Mouse (Mus musculus) CD4-positive, CD25-positive, alpha-beta regulatory T cell, adult 2 months (primary cell): Measurements from ENCODE around the gene Gm8994.
"Not testable (repeated sequence)": the region's sequence is repeated elsewhere in the genome, so short reads cannot be mapped to it uniquely, and the experiment has no call there.

Experiments
- DNase-seq: peaks from one replicate; pipeline ENCODE4 v3.0.0-alpha.2; 2012; ENCODE audit warnings: low read depth, low spot score

Gene Gm8994

DNA sequence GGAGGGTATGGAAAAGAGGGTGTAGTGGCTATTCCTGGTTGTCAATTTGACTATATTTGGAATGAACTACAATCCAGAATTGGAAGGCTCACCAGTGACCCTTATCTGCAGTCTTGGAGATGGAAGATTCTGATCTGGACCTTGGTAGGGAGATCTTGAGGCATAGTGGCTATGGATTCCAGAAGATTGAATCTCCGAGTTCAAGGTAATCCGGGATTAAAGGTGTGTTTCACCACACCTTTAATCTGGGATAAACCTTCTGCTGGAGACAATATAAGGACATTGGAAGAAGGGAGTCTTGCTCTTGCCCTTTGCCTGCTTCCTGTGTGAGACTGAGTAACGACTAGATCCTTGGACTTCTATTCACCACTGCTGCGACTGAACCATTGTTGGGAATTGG is at the start of gene Gm8994:
Gene Gm8994, plus strand, starts transcription at position 301 of the 400 bp plus-strand sequence.
- DNase-seq: not testable (repeated sequence)

DNA sequence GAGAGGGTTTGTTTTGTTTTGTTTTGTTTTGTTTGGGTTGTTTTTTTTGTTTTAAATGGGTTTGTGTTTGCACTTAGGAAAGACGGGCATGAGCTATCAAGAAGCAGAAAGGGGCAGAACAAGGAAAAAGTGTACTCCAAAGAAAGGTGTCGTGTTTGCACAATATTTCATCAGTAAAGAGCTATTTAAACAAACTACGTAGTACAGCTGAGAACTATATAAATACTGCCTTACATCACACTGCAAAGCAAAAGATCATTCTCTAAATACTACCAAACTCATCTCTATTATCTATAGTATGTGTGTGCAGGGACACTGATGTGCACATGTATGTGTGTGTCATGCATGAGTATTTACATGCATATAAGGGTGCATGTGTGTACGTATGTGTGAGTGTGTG is 49.7 kb upstream of the Gm8994 start:
- no peak for DNase-seq

DNA sequence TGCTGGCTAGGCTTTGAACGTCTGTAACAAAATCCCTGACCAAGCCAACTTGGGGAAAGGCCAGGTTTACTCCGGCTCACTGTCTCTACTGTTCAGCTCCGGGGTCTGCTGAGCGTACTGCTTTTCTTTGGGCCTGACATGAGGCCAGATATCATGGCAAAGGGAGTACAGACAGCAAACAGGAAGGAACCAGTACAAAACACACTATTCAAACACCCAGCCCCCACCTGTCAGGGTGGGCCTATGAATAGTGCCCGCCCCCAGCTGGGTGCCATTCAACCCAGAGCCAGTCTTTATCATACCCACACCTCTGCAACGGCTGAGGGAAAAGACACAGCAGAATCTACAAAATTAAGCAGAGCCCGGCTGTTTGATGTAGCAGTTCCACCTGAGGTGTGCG is 42.8 kb upstream of the Gm8994 start:
- no peak for DNase-seq

DNA sequence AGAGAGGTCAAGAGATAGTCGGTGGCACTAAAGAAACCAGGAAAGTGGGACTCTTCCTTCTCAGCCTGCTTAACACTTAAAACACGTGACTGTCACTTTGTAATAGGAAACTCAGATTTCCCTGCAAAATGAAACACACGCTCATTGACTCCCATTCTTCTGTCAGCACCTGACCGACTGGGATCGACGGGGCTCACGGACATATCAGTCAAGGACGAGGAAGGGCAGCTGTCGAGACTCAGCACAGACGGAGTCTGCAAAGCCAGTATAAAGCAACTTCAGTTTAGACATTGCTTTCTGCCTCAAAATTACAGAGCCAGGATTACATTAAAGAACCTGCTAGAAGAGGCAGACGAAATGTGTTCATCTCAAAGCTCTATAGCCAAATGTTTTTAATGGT is 41.2 kb upstream of the Gm8994 start:
- no peak for DNase-seq

DNA sequence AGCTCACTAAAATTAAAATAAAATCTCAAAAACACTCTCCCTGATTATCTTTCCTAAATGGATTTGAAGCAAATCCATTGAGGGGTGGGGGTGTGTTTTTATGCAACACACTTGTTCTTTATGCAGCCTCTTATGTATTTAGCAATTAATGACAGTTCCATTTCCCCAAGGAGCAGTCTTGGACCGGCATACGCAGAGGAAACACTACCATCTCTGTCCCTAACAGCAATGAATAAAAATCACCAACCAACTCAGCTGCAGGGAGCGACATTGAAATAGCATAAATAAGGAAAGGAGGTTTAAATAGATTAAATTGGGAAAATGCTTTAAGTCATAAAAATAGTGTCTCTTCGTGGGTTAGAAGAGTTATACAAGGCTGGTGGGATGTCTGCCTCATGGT is 40.8 kb upstream of the Gm8994 start:
- no peak for DNase-seq

DNA sequence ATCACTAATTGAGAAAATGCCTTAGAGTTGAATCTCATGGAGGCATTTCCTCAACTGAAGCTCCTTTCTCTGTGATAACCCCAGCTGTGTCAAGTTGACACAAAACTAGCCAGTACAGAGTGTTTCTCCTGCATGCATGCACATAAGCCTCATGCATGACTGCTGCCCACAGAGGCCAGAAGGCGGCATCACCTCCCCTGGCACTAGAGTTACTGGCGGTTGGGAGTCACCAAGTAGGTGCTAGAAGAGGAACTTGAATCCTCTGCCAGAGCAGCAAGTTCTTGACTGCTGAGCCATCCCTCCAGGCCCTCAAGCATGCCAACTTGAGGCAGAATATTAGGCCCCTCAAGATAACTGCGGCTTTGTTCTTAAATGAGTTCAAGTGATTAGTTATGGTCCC is 35.9 kb upstream of the Gm8994 start:
- DNase-seq: no peak

DNA sequence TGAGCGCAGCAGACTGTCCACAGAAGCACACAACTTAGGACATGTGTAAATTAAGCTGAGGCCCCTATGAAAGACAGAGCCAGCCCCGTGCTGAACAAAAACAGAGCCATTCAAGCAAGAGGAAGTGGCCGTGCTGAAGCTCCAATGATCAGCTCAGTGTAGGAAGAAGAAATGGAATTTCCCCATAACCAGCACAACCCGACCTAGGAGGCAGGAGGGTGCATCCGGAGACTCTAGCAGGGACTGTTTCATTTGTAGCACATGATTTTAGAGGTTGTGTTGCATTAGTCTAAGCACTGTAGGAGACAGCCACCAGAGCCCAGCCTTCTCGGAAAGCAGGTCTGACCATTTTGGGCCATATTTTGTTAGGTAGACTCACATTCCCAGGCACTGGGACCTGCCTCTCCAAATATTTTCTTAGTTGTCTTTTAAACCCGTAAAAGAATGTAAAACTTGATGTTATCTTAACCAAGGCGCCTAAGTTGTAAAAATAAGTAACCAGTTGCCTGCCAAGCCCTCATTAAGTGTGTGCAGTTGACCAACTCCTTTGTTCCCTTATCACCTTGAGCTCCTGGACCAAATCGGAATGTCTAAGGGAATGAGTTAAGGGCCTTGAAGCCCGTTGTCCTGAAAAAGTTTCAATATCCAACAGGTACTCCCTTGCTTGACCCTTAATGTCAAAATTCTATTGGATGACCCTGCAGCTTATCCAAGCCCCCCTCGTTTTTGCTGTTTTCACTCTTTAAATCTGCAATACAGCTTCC is 35.2 kb upstream of the Gm8994 start:
- DNase-seq: no peak

DNA sequence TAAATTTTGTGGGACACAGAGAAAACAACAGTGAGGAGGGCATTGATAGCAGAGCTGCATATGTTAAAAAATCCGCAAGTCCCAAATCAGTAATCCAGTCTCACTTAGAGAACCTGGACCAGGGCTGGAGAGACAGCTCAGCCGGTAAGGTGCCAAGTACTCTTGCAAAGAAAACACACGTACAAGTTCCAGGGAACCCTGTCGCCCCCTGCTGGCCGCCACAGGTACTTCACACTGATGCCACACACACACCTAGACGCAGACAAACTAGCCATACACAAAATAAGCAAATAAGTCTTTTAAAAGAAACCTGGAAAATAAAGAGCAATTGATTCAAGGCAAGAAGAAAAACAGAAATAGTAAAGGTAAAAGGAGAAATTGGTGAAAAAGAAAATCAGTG is 33.6 kb upstream of the Gm8994 start:
- peak; percentile 8 for DNase-seq

DNA sequence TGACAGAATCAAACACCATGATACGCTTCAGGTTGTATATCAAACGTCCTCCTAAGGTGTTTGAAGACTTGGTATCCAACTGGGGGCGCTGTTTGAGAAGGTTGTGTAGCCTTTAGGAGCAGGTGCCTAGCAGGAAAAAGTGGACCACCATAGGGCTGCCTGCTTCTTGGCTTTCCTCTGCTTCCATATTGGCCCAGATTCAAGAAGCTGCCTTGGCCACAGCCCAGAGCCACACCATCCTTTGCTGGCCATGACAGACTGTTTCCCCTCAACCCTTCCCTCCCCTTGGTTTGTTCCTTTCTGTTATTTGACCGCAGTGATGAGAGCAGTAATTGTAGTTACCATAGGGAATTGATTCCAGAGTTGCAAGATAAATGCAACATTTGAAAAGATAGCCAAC is 31.5 kb upstream of the Gm8994 start:
- DNase-seq: no peak

DNA sequence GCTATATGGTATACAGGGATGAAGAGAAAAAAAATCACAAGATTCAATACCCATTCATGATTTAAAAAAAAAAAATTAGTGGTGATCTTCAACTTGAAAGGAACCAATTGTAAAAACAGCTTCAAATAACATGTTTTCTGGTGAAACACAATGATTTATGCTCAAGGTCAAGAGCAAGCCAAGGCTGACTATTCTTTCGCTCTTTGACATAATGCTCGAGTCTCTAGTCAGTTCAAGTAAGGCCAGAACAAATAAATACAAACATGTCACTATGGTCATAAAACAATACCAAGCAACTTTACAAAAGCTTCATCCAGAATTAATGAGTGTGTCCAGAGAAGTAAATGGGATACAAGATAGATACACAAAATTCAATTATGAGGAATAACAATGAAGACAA is 31.1 kb upstream of the Gm8994 start:
- DNase-seq: no peak

DNA sequence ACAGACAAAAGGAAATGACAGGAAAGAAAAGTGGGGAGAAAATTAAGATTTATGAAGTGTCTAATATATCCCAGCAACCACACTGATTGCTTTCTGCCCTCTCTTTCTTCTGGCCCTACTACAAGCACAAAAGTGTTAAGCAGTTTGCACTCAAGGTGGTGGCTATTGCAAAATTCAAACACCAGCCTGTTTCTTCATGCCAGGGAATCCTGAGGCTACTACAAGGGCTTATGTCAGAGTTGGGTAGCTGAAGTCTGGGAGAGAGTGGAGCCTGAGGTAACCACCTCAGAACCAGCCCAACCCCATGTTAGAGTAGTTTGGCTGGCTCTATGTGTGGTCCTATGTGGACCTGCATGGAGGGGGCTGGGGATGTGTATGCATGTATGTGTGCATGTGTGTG is 23.8 kb upstream of the Gm8994 start:
- no peak for DNase-seq

DNA sequence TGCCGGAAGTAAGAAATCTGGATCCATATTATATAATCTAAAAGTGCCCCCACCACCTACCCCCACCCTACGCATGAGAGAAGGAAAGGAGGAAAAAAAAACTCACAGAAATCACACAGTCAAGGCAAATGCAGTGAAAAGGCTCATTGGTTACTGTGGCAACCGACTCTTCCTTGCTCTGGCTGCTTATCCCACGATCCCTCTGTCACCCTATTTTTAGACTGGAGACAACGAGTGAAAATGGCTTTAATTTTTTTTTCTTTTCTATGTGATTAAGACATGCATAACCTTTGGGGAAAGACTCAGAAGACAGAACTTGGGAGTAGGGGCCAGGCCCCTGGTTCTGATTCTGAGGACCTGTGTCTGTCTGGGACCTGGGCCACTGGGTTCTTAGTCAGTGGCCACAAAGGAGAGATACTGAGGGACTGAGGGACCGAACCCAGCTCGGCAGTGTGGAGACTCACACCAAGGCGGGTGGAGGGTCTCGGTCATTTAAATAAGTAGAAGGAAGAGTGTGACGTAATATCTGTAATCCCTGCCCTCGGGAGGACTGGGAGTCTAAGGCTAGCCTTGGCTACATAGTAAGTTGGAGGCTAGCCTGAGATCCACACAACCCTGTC is 22.9 kb upstream of the Gm8994 start:
- DNase-seq: no peak

DNA sequence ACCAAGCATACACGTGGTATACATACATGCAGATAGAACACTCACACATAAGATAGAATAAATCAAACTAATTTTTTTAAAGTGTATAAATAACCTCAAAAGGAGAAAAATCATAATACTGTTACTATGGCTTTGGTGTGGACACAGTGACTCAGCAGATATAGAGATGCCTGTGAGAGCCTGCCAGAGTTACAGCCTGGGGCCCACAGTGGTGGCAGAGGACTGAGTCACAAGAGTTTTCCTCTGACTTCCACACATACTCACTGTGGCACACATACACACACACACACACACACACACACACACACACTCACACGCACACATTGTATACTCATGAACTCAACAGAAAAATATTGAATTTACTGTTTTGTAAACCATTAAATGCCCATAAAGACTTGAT is 17.9 kb upstream of the Gm8994 start:
- no peak for DNase-seq

DNA sequence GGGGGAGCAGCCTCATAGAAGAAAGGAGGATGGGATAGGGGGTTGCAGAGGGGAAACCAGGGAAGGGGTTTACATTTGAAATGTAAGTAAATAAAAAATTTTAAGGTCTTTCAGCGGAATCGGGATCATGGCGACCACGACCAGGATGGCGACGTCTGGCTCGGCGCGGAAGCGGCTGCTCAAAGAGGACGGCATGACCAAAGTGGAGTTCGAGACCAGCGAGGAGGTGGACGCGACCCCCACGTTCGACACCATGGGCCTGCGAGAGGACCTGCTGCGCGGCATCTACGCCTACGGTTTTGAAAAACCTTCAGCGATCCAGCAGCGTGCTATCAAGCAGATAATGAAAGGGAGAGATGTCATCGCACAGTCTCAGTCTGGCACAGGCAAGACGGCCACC is 1.1 kb downstream of the Gm8994 start:
- not testable (repeated sequence) for DNase-seq

DNA sequence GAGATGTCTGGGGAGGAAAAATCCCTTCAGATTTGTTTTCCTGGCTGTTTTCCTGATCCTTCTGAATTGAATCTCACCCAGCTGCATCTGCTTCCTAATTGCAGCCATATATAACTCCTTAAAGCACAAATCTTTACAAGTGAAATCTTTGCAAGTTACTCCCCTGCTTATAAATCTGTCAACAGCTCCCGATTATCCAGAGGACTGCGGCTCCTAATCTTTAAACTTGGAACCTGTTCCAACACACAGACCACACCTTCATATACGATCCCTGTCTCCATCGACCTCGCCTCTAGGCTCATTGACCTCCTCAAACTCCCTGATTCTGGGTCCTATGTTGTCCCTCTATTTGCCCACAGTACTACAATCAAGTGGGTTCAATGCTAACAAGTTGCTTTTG is 13.3 kb downstream of the Gm8994 start:
- no peak for DNase-seq

DNA sequence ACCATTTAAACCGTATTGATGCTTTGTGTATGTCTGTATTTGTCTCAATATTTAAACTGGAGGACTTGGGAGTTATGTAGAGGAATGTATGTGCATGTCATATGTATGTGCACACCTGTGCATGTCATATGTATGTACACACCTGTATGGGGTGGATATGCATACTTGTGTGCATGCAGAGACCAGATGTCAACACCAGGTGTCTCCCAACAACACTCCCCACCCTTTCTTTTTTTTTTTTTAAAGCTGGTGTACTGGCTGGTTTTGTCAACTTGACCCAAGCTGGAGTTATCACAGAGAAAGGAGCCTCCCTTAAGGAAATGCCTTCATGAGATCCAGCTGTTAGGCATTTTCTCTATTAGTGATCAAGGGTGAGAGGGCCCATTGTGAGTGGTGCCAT is 13.8 kb downstream of the Gm8994 start:
- DNase-seq: peak; percentile 8

DNA sequence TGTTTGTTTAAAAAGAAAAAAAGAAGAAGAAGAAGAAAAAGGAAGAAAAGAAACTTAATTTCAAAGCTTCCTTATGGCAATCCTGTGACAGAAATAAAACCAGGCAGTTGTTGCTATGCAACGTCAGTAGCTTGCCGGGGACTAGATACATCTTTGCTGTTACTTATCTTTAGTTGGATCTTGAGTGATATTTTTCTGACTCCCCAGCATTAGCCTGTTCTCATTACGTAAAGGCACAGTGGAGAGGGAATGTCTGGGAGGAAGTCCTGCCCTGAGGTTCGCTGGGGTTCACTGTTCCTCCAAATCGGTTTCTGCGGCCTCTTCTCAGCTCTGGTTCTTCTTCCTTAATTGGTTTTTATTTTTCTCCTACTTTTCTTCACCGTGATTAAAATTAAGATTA is 16.5 kb downstream of the Gm8994 start:
- DNase-seq: no peak

DNA sequence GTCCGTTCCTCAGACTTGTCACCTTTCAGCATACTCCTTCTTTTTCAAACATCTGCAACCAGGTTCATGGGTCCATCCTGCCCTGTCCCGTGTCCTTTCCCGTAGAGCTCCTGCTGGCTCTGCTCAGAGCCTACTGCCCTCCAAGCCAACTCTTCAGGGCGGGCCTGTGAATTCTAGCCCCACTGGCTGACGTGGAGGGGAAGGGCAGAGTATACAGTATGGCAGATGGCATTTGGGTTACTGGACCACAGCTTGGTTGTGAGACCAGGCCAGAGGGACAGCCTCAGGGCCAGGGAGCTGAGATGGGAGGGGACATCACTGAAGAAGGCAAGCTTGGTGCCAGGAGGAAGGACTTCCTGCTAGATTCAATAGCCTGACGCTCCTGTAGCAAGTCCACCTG is 17.7 kb downstream of the Gm8994 start:
- no peak for DNase-seq

DNA sequence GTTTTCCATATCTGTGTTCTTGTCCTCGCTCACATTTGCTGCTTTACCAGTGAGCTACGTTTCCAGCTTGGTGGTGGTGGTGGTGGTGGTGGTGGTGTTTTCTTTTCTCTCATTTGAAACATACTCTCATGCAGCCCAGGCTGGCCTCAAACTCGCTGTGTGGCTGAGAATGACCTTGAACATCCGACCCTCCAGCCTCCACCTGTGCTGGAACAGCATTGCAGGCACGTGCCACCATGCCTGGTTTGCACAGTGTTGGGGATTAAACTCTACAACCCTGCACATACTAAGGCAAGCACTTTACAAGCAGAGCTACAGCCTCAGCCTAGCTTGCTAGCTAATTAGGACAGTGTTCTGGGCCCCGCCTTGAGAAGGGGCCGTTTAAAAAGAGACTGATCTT is 18.3 kb downstream of the Gm8994 start:
- no peak for DNase-seq

DNA sequence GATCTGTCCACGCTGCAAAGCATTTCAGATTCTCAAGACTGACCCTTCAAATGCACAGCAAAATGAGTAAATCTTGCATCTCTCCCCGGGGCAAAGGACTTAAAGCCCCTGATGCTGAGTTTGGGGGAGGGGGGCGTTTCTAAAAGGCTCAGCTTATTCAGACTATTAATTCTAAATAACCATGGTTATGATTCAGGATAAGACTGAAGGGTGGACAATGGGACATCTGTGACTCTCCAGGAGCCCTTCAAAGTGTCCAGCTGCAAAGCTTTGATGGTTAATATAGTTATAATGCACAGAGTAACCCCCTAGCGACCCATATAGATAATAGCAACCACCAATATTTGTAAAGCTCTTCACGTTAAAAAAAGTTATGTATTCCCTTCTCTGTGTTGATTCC is 19.7 kb downstream of the Gm8994 start:
- DNase-seq: no peak

DNA sequence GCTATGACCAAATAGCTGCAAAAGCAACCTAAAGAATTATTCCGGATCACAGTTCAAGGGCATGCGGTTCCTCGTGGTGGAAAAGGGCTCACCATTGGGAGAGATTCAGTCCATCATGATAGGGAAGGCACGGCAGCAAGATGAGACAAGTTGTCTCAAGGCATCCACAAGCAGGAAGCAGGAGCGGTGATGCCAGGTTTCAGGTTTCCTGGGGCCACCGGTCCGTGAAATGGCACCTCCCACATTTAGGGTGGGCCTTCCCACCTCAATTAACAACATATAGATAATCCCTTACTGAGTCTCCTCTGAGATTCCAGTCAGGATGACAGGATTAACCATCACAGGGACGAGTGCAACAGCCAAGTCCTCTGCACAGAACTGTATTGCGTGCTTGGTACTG is 20.3 kb downstream of the Gm8994 start:
- DNase-seq: no peak

DNA sequence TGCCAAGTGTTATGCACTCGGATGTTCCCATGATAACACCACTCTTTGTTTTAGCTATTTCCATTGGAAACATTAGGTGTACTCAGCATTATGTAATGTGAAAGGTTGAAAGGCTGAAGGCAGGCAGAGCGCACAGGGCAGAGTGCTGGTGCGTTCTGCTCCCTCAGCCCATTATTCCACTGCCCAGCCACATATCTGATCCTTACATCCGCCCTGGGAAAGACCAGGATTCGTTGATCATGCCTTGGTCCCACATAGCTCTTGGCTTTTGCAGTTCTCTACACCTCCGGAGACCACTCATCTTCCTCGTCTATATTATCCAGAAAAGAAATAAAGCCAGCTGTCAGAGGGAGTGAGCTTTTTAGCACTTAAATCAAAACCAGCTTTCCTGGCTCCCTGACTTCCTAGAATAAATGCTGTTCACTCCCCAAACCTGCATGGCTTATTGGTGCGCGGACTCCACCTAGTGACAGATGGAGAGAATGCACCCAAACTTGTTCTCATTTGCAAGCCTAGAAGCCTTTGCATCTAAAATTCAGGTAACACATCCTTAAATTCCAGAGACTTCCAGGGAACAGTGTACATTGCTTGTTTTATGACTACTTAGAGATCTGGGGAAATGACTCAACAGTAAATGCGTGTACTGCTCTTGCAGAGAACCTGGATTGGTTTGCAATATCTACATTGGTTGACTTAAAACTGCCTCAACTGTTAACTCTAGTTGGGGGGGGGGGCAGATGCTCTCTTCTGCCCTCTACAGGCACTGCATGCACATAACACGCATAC is 26.3 kb downstream of the Gm8994 start:
- peak; percentile 50 for DNase-seq

DNA sequence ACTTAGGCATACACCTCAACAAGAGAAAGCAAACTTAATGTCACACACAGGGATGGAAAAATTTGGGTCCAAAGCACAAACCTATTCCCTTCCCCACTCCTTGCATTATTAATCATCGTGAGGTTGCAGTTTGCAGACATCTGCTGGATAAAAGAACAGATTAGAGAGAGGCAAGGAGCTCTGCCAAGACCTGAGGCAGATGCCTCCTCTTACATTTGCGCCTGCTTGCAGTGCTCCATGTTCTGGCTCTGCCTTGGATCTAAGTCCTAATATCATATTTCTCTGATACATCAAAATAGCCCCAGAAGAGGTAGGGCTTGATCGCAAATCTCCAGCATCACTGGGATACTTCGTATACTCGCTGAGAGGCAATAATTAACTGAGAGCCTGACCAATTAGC is 31.1 kb downstream of the Gm8994 start:
- no peak for DNase-seq
